Mouse (Mus musculus): ENCODE data around the gene Man2b1. TPM values are rescaled to one million over a fixed set of nuclear protein-coding genes. Genes with fewer than 3 reads are reported as not detected.
"Not testable (repeated sequence)": the region's sequence is repeated elsewhere in the genome, so short reads cannot be mapped to it uniquely, and the experiment has no call there.

The Man2b1 gene
- polyA plus RNA-seq, 2 experiments: 34.2 to 46.7 TPM

- TF ChIP-seq POLR2A (IDR thresholded peaks at IDR 0.05; ENCODE audit: borderline replicate concordance, extremely low read depth, insufficient read depth, insufficient read length): no peak
- 100% methylated on average over 1 of the region's 1 CpGs for WGBS
- no peak overlapping the region for H3K4me2 ChIP-seq (replicated peaks; ENCODE audit: low read depth, low read length, severe bottlenecking)
- DNase-seq (ENCODE audit: low spot score) (no peak), ATAC-seq (ENCODE audit: low FRiP score, low read depth) (no peak)
- no peaks in the 10 kb centered on the region for H3K36me3 ChIP-seq (ENCODE audit: control insufficient read depth, insufficient read depth, low read length)
- H3K27ac ChIP-seq (replicated peaks; ENCODE audit: low read depth, low read length): no peak overlapping the region
- H3K27me3 ChIP-seq (ENCODE audit: control insufficient read depth, insufficient read depth, low read length): no peaks in the 10 kb centered on the region
- no peaks in the 10 kb centered on the region for H3K4me1 ChIP-seq (ENCODE audit: control insufficient read depth, insufficient read depth, low read length)
- no peaks in the 10 kb centered on the region for H3K9me3 ChIP-seq (ENCODE audit: control insufficient read depth, low read length)
- no peak overlapping the region for H3K4me3 ChIP-seq (replicated peaks; ENCODE audit: low read length)
- no peak overlapping the region for H3K9ac ChIP-seq (ENCODE audit: low read depth, low read length, severe bottlenecking)
Observed at GRCm38 (mm10) chr8:85132335-85132734, 49.3 kb downstream of the Man2b1 start.

DNA sequence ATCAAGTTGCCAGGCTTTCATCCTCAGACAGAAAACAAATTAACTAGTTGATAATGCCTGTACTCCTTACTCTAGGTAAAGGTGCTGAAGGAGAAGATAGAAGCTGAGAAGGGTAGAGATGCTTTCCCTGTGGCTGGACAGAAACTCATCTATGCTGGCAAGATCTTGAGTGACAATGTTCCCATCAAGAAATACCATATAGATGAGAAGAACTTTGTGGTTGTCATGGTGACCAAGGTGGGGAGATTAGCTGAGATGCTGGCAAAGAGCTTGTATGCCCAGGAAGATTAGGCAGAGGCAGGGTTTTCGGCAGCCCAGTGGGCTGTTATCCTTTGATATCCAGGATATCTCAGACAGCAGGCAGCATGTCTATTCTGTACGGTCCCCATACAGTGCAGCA lies 52.6 kb downstream of the Man2b1 start:
- H3K4me2 ChIP-seq (replicated peaks; ENCODE audit: low read depth, low read length, severe bottlenecking); H3K9me3 ChIP-seq (ENCODE audit: control insufficient read depth, low read length); H3K27ac ChIP-seq (replicated peaks; ENCODE audit: low read depth, low read length); H3K4me1 ChIP-seq (ENCODE audit: control insufficient read depth, insufficient read depth, low read length); H3K27me3 ChIP-seq (ENCODE audit: control insufficient read depth, insufficient read depth, low read length); H3K36me3 ChIP-seq (ENCODE audit: control insufficient read depth, insufficient read depth, low read length); ATAC-seq (ENCODE audit: low FRiP score, low read depth); H3K9ac ChIP-seq (ENCODE audit: low read depth, low read length, severe bottlenecking); DNase-seq (ENCODE audit: low spot score); H3K4me3 ChIP-seq (replicated peaks; ENCODE audit: low read length): not testable (repeated sequence)
- WGBS: 97% methylated on average over 2 of the region's 2 CpGs

DNA sequence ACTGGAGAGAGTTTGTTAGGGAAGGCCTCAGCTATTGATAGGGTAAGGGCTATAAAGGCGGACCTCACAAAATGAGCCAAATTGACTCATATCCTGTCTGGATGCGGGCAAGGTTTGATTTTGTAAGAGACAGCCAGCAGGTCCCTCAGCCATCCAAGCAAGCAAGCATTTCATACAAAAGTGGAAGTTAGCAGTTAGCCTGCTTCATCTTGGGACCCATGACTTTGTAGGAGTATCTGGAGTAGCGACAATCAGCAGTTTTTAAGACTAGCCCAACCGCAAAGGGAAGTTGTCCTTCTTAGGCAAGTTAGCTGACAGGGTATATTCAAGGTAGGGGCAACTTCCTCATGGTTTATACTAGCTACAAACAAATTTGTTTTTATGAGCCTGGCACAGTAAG lies 59.4 kb downstream of the Man2b1 start:
- no peak for TF ChIP-seq POLR2A (IDR thresholded peaks at IDR 0.05; ENCODE audit: borderline replicate concordance, extremely low read depth, insufficient read depth, insufficient read length)
- no peaks in the 10 kb centered on the region for H3K36me3 ChIP-seq (ENCODE audit: control insufficient read depth, insufficient read depth, low read length)
- 90% methylated on average over 4 of the region's 4 CpGs for WGBS
- DNase-seq (ENCODE audit: low spot score): no peak
- H3K4me1 ChIP-seq (ENCODE audit: control insufficient read depth, insufficient read depth, low read length): no peaks in the 10 kb centered on the region
- ATAC-seq (ENCODE audit: low FRiP score, low read depth): no peak
- no peak overlapping the region for H3K27ac ChIP-seq (replicated peaks; ENCODE audit: low read depth, low read length)
- H3K27me3 ChIP-seq (ENCODE audit: control insufficient read depth, insufficient read depth, low read length): no peaks in the 10 kb centered on the region
- H3K4me2 ChIP-seq (replicated peaks; ENCODE audit: low read depth, low read length, severe bottlenecking): no peak overlapping the region
- H3K9ac ChIP-seq (ENCODE audit: low read depth, low read length, severe bottlenecking): no peak overlapping the region
- no peaks in the 10 kb centered on the region for H3K9me3 ChIP-seq (ENCODE audit: control insufficient read depth, low read length)
- no peak overlapping the region for H3K4me3 ChIP-seq (replicated peaks; ENCODE audit: low read length)

Small RNAs within 50 kb of the gene (microRNA-seq; reads per million reads assigned to microRNA genes)
- gene Gm23388: 0.69 reads per million
- 1.1 reads per million for gene Mir7070

Other genes starting within 250 kb of the Man2b1 start
- gene Rad23a, start 242.6 kb upstream of the Man2b1 start, polyA plus RNA-seq (2012; rRNA removed): 82.0 and 82.4 TPM in 2 replicates
- gene Rad23a, start 242.6 kb upstream of the Man2b1 start, polyA plus RNA-seq (2014; fragmentation: Nextera tagmentation; extraction: Ambion mirVana): 104 and 109 TPM in 2 replicates
- 575 and 831 TPM in 2 replicates for gene Calr, start 236.3 kb upstream of the Man2b1 start, polyA plus RNA-seq (2012; rRNA removed)
- gene Calr, start 236.3 kb upstream of the Man2b1 start, polyA plus RNA-seq (2014; fragmentation: Nextera tagmentation; extraction: Ambion mirVana): 802 and 827 TPM in 2 replicates
- 105 and 123 TPM in 2 replicates for gene Farsa, start 226.3 kb upstream of the Man2b1 start, polyA plus RNA-seq (2012; rRNA removed)
- gene Farsa, start 226.3 kb upstream of the Man2b1 start, polyA plus RNA-seq (2014; fragmentation: Nextera tagmentation; extraction: Ambion mirVana): 78.4 and 81.2 TPM in 2 replicates
- 30.5 and 36.9 TPM in 2 replicates for gene Syce2, start 211.2 kb upstream of the Man2b1 start, polyA plus RNA-seq (2012; rRNA removed)
- 75.3 and 78.4 TPM in 2 replicates for gene Syce2, start 211.2 kb upstream of the Man2b1 start, polyA plus RNA-seq (2014; fragmentation: Nextera tagmentation; extraction: Ambion mirVana)
- 45.8 and 58.9 TPM in 2 replicates for gene Gcdh, start 189.3 kb upstream of the Man2b1 start, polyA plus RNA-seq (2012; rRNA removed)
- gene Gcdh, start 189.3 kb upstream of the Man2b1 start, polyA plus RNA-seq (2014; fragmentation: Nextera tagmentation; extraction: Ambion mirVana): 29.8 and 34.5 TPM in 2 replicates
- gene Klf1, start 181.3 kb upstream of the Man2b1 start, polyA plus RNA-seq (2012; rRNA removed): 2.5 and 3.0 TPM in 2 replicates
- 1.4 and 2.0 TPM in 2 replicates for gene Klf1, start 181.3 kb upstream of the Man2b1 start, polyA plus RNA-seq (2014; fragmentation: Nextera tagmentation; extraction: Ambion mirVana)
- gene Dnase2a, start 174.7 kb upstream of the Man2b1 start, polyA plus RNA-seq (2012; rRNA removed): 18.5 and 20.5 TPM in 2 replicates
- gene Dnase2a, start 174.7 kb upstream of the Man2b1 start, polyA plus RNA-seq (2014; fragmentation: Nextera tagmentation; extraction: Ambion mirVana): 13.8 and 15.4 TPM in 2 replicates
- gene Mast1, start 145.9 kb upstream of the Man2b1 start, polyA plus RNA-seq (2012; rRNA removed): 0.36 and 0.50 TPM in 2 replicates
- gene Mast1, start 145.9 kb upstream of the Man2b1 start, polyA plus RNA-seq (2014; fragmentation: Nextera tagmentation; extraction: Ambion mirVana): 0.15 and 0.32 TPM in 2 replicates
- gene Rtbdn, start 136.3 kb upstream of the Man2b1 start, polyA plus RNA-seq (2012; rRNA removed): not detected in 2 replicates
- not detected in 2 replicates for gene Rtbdn, start 136.3 kb upstream of the Man2b1 start, polyA plus RNA-seq (2014; fragmentation: Nextera tagmentation; extraction: Ambion mirVana)
- gene Gm49661, start 113.8 kb upstream of the Man2b1 start, polyA plus RNA-seq (2012; rRNA removed): 2.0 TPM in 1 of 2 replicates, not detected in the other
- not detected in 2 replicates for gene Gm49661, start 113.8 kb upstream of the Man2b1 start, polyA plus RNA-seq (2014; fragmentation: Nextera tagmentation; extraction: Ambion mirVana)
- gene Prdx2, start 113.7 kb upstream of the Man2b1 start, polyA plus RNA-seq (2012; rRNA removed): 387 and 405 TPM in 2 replicates
- gene Prdx2, start 113.7 kb upstream of the Man2b1 start, polyA plus RNA-seq (2014; fragmentation: Nextera tagmentation; extraction: Ambion mirVana): 839 and 877 TPM in 2 replicates
- gene Rnaseh2a, start 113.5 kb upstream of the Man2b1 start, polyA plus RNA-seq (2012; rRNA removed): 58.6 and 60.8 TPM in 2 replicates
- 87.6 and 90.8 TPM in 2 replicates for gene Rnaseh2a, start 113.5 kb upstream of the Man2b1 start, polyA plus RNA-seq (2014; fragmentation: Nextera tagmentation; extraction: Ambion mirVana)
- gene Junb, start 104.6 kb upstream of the Man2b1 start, polyA plus RNA-seq (2012; rRNA removed): 11.3 and 16.4 TPM in 2 replicates
- 16.9 and 18.0 TPM in 2 replicates for gene Junb, start 104.6 kb upstream of the Man2b1 start, polyA plus RNA-seq (2014; fragmentation: Nextera tagmentation; extraction: Ambion mirVana)
- gene Hook2, start 92.7 kb upstream of the Man2b1 start, polyA plus RNA-seq (2012; rRNA removed): 15.1 and 17.7 TPM in 2 replicates
- 17.4 and 18.1 TPM in 2 replicates for gene Hook2, start 92.7 kb upstream of the Man2b1 start, polyA plus RNA-seq (2014; fragmentation: Nextera tagmentation; extraction: Ambion mirVana)
- gene Best2, start 68.7 kb upstream of the Man2b1 start, polyA plus RNA-seq (2012; rRNA removed): 0.08 and 0.15 TPM in 2 replicates
- not detected in 2 replicates for gene Best2, start 68.7 kb upstream of the Man2b1 start, polyA plus RNA-seq (2014; fragmentation: Nextera tagmentation; extraction: Ambion mirVana)
- 173 and 207 TPM in 2 replicates for gene Asna1, start 58.0 kb upstream of the Man2b1 start, polyA plus RNA-seq (2012; rRNA removed)
- 95.0 and 98.0 TPM in 2 replicates for gene Asna1, start 58.0 kb upstream of the Man2b1 start, polyA plus RNA-seq (2014; fragmentation: Nextera tagmentation; extraction: Ambion mirVana)
- gene Trir, start 56.4 kb upstream of the Man2b1 start, polyA plus RNA-seq (2012; rRNA removed): 163 and 168 TPM in 2 replicates
- 135 and 156 TPM in 2 replicates for gene Trir, start 56.4 kb upstream of the Man2b1 start, polyA plus RNA-seq (2014; fragmentation: Nextera tagmentation; extraction: Ambion mirVana)
- gene Tnpo2, start 46.4 kb upstream of the Man2b1 start, polyA plus RNA-seq (2012; rRNA removed): 89.9 and 112 TPM in 2 replicates
- gene Tnpo2, start 46.4 kb upstream of the Man2b1 start, polyA plus RNA-seq (2014; fragmentation: Nextera tagmentation; extraction: Ambion mirVana): 16.9 and 18.0 TPM in 2 replicates
- gene Fbxw9, start 23.2 kb upstream of the Man2b1 start, polyA plus RNA-seq (2012; rRNA removed): 51.0 and 73.3 TPM in 2 replicates
- gene Fbxw9, start 23.2 kb upstream of the Man2b1 start, polyA plus RNA-seq (2014; fragmentation: Nextera tagmentation; extraction: Ambion mirVana): 28.6 and 30.5 TPM in 2 replicates
- 0.99 TPM in 1 of 2 replicates, not detected in the other for gene Gm5741, start 15.3 kb upstream of the Man2b1 start, polyA plus RNA-seq (2012; rRNA removed)
- 0.74 and 1.6 TPM in 2 replicates for gene Gm5741, start 15.3 kb upstream of the Man2b1 start, polyA plus RNA-seq (2014; fragmentation: Nextera tagmentation; extraction: Ambion mirVana)
- 44.9 and 46.9 TPM in 2 replicates for gene Dhps, start 11.5 kb upstream of the Man2b1 start, polyA plus RNA-seq (2012; rRNA removed)
- 46.1 and 47.7 TPM in 2 replicates for gene Dhps, start 11.5 kb upstream of the Man2b1 start, polyA plus RNA-seq (2014; fragmentation: Nextera tagmentation; extraction: Ambion mirVana)
- 87.2 and 112 TPM in 2 replicates for gene Wdr83os, start 2.5 kb upstream of the Man2b1 start, polyA plus RNA-seq (2012; rRNA removed)
- gene Wdr83os, start 2.5 kb upstream of the Man2b1 start, polyA plus RNA-seq (2014; fragmentation: Nextera tagmentation; extraction: Ambion mirVana): 138 and 139 TPM in 2 replicates
- gene Wdr83, start 2.0 kb upstream of the Man2b1 start, polyA plus RNA-seq (2012; rRNA removed): 53.2 and 58.4 TPM in 2 replicates
- 36.8 and 38.4 TPM in 2 replicates for gene Wdr83, start 2.0 kb upstream of the Man2b1 start, polyA plus RNA-seq (2014; fragmentation: Nextera tagmentation; extraction: Ambion mirVana)
- 1.8 and 2.4 TPM in 2 replicates for gene Zfp791, start 39.8 kb downstream of the Man2b1 start, polyA plus RNA-seq (2012; rRNA removed)
- gene Zfp791, start 39.8 kb downstream of the Man2b1 start, polyA plus RNA-seq (2014; fragmentation: Nextera tagmentation; extraction: Ambion mirVana): 0.77 and 1.8 TPM in 2 replicates
- not detected in 2 replicates for gene Cks1brt, start 68.7 kb downstream of the Man2b1 start, polyA plus RNA-seq (2012; rRNA removed)
- not detected in 2 replicates for gene Cks1brt, start 68.7 kb downstream of the Man2b1 start, polyA plus RNA-seq (2014; fragmentation: Nextera tagmentation; extraction: Ambion mirVana)
- gene Olfr371, start 142.7 kb downstream of the Man2b1 start, polyA plus RNA-seq (2012; rRNA removed): not detected in 2 replicates
- gene Olfr371, start 142.7 kb downstream of the Man2b1 start, polyA plus RNA-seq (2014; fragmentation: Nextera tagmentation; extraction: Ambion mirVana): not detected in 2 replicates
- 77.6 and 99.3 TPM in 2 replicates for gene Orc6, start 216.4 kb downstream of the Man2b1 start, polyA plus RNA-seq (2012; rRNA removed)
- 95.2 and 99.2 TPM in 2 replicates for gene Orc6, start 216.4 kb downstream of the Man2b1 start, polyA plus RNA-seq (2014; fragmentation: Nextera tagmentation; extraction: Ambion mirVana)
- gene Vps35, start 216.5 kb downstream of the Man2b1 start, polyA plus RNA-seq (2012; rRNA removed): 52.5 and 61.9 TPM in 2 replicates
- gene Vps35, start 216.5 kb downstream of the Man2b1 start, polyA plus RNA-seq (2014; fragmentation: Nextera tagmentation; extraction: Ambion mirVana): 123 and 125 TPM in 2 replicates